ENCODE assay signal across 27 mouse cellular contexts in the genomic region with DNA sequence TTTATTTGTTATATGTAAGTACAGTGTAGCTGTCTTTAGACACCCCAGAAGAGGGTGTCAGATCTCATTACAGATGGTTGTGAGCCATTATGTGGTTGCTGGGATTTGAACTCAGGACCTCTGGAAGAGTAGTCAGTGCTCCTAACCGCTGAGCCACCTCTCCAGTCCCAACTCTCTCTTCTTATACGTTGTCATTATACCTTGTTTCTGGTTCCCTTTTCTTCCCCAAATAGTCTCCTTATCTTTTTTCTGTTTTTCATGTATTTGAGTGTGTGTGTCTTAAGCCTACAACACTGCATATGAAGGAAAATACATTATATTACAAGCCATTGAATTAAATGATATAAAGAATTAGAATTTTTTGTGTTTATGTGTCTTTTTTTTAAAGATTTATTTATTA.
"Had no signal": no experiment of that assay in that cellular context is flagged by ENCODE, and none has a peak within 500 bp of the region (broad histone marks: within the 10 kb centered on the region; RNA-seq: fewer than 3 reads in every experiment).

No protein-coding gene starts in this region.

- H3K9me3 ChIP-seq: embryonic facial prominence, embryonic 13.5 days; embryonic facial prominence, embryonic 15.5 days had no signal

- H3K27me3 ChIP-seq: embryonic facial prominence, embryonic 12.5 days; embryonic facial prominence, embryonic 13.5 days; embryonic facial prominence, embryonic 15.5 days; forebrain, embryonic 12.5 days; forebrain, embryonic 13.5 days; forebrain, embryonic 15.5 days had no signal

- DNase-seq: cerebellum, adult 8-10 months; cerebellum, adult 9-10 months; cerebellum, adult 9-11 months; cerebellum, postnatal 10 days; cerebellum, postnatal 14 days; cerebellum, postnatal 25 days; cerebellum, postnatal 36 days; embryo, embryonic 11 days; forebrain, postnatal 0 days; gastrocnemius, adult 2 months; gastrocnemius, postnatal 10 days; gastrocnemius, postnatal 14 days; gastrocnemius, postnatal 25 days; gastrocnemius, postnatal 36 days; heart, adult 18-20 months; heart, adult 2 months had no signal

- H3K36me3 ChIP-seq: forebrain, embryonic 15.5 days had no signal

- H3K4me1 ChIP-seq: embryonic facial prominence, embryonic 10.5 days; embryonic facial prominence, embryonic 12.5 days; embryonic facial prominence, embryonic 13.5 days; embryonic facial prominence, embryonic 15.5 days; forebrain, embryonic 10.5 days; forebrain, embryonic 12.5 days; forebrain, embryonic 13.5 days had no signal

- H3K27ac ChIP-seq: embryonic facial prominence, embryonic 10.5 days; embryonic facial prominence, embryonic 12.5 days; embryonic facial prominence, embryonic 13.5 days; embryonic facial prominence, embryonic 15.5 days; forebrain, embryonic 10.5 days; forebrain, embryonic 12.5 days; forebrain, embryonic 13.5 days; forebrain, embryonic 15.5 days; gastrocnemius, adult 2 months; heart, adult 2 months had no signal

- H3K4me3 ChIP-seq: embryonic facial prominence, embryonic 10.5 days; embryonic facial prominence, embryonic 12.5 days; embryonic facial prominence, embryonic 13.5 days; embryonic facial prominence, embryonic 15.5 days; erythroblast, embryonic 14.5 days; forebrain, embryonic 10.5 days; forebrain, embryonic 12.5 days; forebrain, embryonic 13.5 days; forebrain, embryonic 15.5 days; gastrocnemius, adult 2 months; heart, adult 2 months had no signal

- ATAC-seq: forebrain, embryonic 13.5 days; forebrain, embryonic 14.5 days; forebrain, embryonic 15.5 days; forebrain, embryonic 16.5 days; forebrain, postnatal 0 days had no signal

- H3K9ac ChIP-seq: embryonic facial prominence, embryonic 12.5 days; embryonic facial prominence, embryonic 13.5 days; embryonic facial prominence, embryonic 15.5 days; forebrain, embryonic 12.5 days; forebrain, embryonic 13.5 days; forebrain, embryonic 15.5 days; forebrain, postnatal 0 days had no signal

- H3K4me2 ChIP-seq: embryonic facial prominence, embryonic 12.5 days; embryonic facial prominence, embryonic 13.5 days; embryonic facial prominence, embryonic 15.5 days; forebrain, embryonic 12.5 days; forebrain, embryonic 13.5 days; forebrain, embryonic 15.5 days had no signal
